Mouse (Mus musculus) ES-E14 (cell line): ENCODE measurements at regions not wholly inside any gene's neighbourhood (a gene's known extent, or its start where the extent isn't known, plus 50 kb on each side); places are given as distances from the start of the nearest gene placed in this dataset.

ENCODE experiments used
- HCFC1 ChIP-seq: IDR thresholded peaks from 2 replicates; pipeline ENCODE4 v1.6.1; 2012; ENCODE audit warnings: low read length, inconsistent platforms, borderline replicate concordance; ENCODE audit not compliant: insufficient read depth
- ZC3H11A ChIP-seq: IDR thresholded peaks from 2 replicates; pipeline ENCODE4 v1.6.1; 2012; ENCODE audit warnings: low read depth, mild to moderate bottlenecking, inconsistent platforms, low read length, borderline replicate concordance
- ZNF384 ChIP-seq: IDR thresholded peaks from 2 replicates; pipeline ENCODE4 v1.6.1; 2012; ENCODE audit warnings: low read depth, low read length, inconsistent platforms

- TF ChIP-seq ZNF384 = no peak
- TF ChIP-seq ZC3H11A = no peak
- no peak for TF ChIP-seq HCFC1
Observed at GRCm38 (mm10) chr17:70933122-70934050, 69.0 kb upstream of the Myom1 start.
